Mouse (Mus musculus) fat pad, adult 2 months (tissue): ENCODE results near the gene Dennd6a.
"Not testable (repeated sequence)": the region's sequence is repeated elsewhere in the genome, so short reads cannot be mapped to it uniquely, and the experiment has no call there.

Experiments
- DNase-seq: peaks from one replicate; pipeline ENCODE4 v3.0.0-alpha.2; 2011; ENCODE audit warnings: low read depth, low spot score; ENCODE audit errors: extremely low read depth

Dennd6a gene

DNA sequence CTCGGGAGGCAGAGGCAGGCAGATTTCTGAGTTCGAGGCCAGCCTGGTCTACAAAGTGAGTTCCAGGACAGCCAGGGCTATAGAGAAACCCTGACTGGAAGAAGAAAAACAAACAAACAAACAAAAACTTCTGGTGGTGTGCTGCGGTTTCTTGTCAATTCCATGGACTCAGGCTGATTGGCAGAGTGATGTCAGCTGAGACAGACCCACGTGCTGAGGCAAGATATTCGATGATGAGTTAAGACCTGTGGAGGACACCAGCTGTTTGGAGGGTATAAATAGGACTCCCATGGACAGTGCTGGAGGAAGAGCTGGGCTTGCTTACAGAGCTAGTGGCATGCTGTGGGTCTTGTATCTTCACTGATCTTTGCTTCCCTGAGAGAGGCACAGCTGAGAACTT lies at the start of gene Dennd6a:
Gene Dennd6a (plus strand): TSS at position 301 of the 400 bp plus-strand sequence.
- not testable (repeated sequence) for DNase-seq

- no peak for DNase-seq
Observed at GRCm38 (mm10) chr14:26525955-26526354, 47.7 kb upstream of the Dennd6a start.

DNA sequence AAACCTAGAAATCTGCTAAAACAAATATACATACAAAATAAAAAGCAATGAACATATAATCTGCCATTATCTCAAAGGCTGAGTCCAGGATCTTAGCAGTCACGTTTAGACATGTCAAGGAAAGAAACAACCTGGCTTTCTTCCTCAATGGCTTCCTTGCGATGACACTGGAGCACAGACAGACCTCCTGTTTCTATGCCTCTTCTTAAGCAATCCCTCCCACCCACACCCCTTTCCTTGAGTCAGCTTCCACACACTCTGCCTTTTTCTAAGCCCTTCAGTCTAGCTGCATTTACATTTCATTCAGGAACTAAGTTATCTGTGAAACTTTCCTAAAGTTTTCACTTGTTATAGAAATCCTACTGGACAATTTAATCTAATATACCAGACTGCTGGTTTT lies 45.4 kb upstream of the Dennd6a start:
- peak; percentile 86 for DNase-seq

DNA sequence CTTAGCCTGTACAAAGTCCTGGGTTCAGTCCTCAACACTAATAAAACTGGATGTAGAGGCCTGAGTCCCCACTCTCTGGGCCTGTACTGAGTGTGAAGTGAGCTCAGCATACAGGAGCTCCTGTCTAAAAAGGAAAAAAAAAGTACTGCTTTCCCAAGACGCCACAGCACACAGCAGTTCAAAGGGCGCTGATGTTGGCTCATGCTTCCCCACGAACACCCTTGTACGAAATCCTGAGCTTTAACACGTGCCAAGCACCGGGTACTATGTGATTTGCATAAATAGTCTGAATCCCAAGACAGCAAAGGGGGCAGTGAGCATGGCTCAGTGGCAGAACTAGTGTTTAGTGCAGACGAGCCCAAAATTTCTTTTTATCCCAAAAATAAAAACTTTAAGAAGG lies 43.3 kb upstream of the Dennd6a start:
- no peak for DNase-seq

DNA sequence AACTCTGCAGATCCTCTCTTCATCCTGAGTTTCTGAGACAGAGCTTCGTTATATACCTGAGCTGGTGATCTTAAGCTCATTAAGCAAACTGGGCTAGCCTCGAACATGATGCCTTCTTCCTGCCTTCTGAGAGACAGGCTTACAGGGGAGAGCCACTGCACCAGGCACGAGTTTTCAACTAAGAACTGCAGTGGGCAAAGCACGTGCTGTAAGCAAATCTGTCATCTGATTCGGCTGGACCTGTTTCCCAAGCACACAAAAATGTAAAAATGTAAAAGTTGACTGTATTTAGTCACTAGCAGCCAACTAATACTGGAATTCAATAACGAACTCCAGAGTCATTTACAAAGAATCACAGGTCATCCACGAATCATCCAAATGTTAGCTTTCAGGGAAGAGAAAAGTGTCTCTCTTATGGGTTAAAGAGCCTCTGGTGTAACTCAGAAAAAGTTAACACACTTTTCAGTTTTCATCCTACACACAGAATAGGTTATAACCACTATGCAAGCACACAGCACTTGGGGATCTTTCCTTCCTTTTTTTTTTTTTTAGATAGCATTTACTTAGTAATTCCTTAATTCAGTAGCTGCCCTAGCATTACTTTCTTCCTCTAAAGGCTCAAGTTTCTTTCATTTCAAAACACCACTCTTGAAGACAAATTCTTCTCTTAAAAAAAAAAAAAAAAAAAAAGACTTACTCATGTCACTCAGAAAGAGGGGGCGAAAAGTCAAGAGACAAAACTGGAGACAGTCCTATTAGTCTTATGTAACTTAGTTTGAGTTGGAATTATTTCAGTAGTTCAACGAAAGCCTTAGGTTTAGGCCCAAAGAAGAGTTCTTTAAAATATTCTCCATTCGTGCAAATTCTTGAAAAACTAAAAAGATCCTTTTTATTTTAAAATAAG lies 42.0 kb upstream of the Dennd6a start:
- no peak for DNase-seq

DNA sequence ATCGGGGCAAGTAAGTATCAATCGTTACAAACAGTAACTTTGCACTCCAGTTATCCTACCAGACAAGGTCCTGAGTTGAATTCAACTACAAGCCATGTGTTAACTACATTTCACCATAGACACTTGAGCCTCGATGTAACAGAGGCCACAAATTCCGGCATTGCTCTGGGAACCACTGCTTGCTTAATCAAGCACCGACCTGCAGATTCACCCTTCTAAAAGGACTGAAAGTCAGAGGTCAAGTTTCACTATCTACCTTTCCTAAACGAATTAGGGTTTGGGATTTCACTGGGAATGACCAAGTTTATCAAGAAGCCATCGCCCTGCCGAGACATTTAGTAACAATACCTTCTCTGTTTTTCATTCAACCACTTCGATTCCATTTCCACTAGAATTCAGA lies 40.9 kb upstream of the Dennd6a start:
- DNase-seq, result no peak

DNA sequence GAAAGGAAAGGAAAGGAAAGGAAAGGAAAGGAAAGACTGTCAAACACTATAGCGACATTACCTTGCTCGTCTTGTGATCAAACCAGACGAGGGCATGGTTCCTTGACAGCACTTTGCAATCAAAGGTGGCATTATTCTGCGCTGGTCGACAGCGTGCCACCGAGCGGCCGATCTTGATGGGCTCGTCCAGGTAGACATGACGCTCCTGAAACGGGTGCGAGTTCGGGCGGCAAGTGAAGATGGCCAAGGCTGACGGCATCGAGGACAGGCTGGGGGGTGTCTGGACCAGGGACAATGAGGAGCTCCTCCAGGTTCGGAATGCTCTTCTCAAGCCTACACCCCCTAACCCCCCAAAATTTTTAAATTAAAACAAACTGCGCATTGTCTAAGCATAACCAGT lies 40.4 kb upstream of the Dennd6a start:
- DNase-seq, result no peak

- DNase-seq, result no peak
Observed at GRCm38 (mm10) chr14:26533821-26534756, 39.6 kb upstream of the Dennd6a start.

DNA sequence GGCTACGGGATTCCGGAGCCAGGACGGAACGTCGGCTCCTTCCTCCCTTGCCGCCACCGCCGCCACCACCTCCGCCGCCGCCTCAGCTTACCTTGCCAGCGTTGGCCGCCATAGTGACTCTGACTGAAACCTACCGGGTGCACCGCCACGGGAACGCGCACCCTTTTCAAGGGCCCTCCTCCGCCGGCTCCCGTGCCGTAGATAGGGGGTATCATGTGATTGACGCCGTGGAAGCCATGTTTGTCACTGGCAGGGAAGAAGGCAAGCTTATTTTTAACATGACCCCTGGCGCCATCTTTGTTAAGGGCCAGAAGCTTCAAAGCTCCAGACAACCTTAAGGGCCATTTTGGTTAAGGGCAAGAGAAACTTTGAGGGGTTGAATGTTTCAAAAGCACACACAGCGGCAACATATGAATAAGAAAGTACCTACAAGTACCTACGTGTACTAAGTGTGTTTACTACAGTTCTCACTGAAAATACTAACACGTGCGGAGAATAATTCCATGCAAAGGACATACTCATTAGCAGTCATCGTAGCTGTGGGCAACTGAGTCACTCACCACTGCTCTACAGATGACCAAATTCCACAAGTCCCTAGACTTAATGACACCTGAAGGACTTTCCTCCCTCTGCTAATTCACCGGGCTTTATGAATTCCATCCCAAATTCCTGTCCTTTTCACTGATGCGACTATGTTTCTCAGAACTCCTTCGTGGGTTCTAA lies 38.7 kb upstream of the Dennd6a start, which contains the start of gene Slmap:
Gene Slmap (minus strand): TSS at position 175 of the 723 bp plus-strand sequence.
- DNase-seq, result peak; percentile 93

GRCm38 (mm10) chr14:26539241-26539640 lies 34.4 kb upstream of the Dennd6a start:
- no peak for DNase-seq

- DNase-seq, result no peak
Observed at GRCm38 (mm10) chr14:26540577-26540976, 33.1 kb upstream of the Dennd6a start.

DNA sequence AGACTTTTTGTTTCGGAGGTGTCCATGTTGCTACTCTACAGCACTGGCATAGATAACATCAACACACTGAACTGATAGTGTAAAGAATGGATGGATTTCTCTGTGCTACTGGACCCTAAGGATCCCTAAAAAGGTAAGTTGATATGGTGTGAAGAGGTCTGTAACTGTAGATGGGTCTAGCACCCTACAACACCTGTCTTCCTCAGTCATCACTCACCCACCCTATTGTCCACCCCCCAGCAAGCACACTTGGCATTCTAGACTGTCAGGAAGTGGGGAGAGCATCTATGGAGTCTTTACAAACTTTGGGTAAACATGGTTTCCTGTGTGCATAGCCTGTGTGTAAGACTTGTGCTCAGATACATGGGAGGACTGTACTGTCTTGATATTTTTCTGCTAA lies 31.5 kb upstream of the Dennd6a start:
- no peak for DNase-seq

GRCm38 (mm10) chr14:26547516-26548488 lies 25.9 kb upstream of the Dennd6a start:
- DNase-seq, result no peak

DNA sequence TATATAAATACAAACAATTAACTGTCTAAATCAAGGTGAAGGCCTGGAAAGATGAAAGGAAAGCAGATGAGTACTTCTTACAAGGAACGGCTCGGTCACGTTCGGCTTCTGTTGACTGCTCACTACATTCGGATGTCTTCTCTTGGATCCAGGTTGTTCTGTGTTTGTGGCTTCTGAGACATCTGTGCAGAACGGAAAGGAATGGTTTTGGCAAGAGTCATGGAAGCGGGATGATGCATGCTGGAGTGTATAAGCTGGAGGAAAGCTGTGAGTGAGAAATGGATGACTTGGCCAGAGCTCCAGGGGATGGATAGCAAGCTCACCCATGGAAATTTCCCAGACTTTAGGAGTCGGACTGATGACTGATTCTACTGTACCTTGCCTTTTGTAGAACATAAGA lies 22.9 kb upstream of the Dennd6a start:
- no peak for DNase-seq

- DNase-seq, result no peak
Observed at GRCm38 (mm10) chr14:26552441-26552840, 21.2 kb upstream of the Dennd6a start.

- no peak for DNase-seq
Observed at GRCm38 (mm10) chr14:26552853-26553252, 20.8 kb upstream of the Dennd6a start.

- DNase-seq, result no peak
Observed at GRCm38 (mm10) chr14:26557581-26557980, 16.1 kb upstream of the Dennd6a start.

DNA sequence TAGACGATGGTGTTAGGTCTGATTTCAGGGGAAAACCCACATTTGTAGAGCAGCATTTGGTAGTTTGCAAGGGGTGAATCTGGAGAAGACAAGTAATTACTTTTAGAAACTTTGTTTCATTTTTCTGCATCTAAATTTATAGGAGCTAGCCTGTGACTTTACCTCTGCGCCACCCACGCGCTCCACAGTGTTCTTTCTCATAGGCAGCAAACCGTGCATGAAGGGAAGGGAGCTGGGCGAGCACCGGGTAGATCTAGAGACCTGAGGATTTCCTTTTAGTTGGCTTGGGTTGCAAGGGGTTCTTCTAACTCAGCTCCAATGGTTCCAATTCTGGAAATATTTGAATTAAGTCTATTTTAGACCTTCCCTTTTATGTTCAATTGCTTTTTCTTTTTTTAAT lies 15.1 kb upstream of the Dennd6a start:
- DNase-seq, result no peak

- no peak for DNase-seq
Observed at GRCm38 (mm10) chr14:26562247-26562646, 11.4 kb upstream of the Dennd6a start.

GRCm38 (mm10) chr14:26569880-26570279 lies 3.8 kb upstream of the Dennd6a start:
- no peak for DNase-seq
